Mouse (Mus musculus): ENCODE data around the gene Nadk2. TPM values are rescaled to one million over a fixed set of nuclear protein-coding genes. Genes with fewer than 3 reads are reported as not detected.

Gene Nadk2
- polyA plus RNA-seq, 1 experiment from 2014 or later: 31.8 TPM

GRCm38 (mm10) chr15:9139447-9139846 lies 68.4 kb downstream of the Nadk2 start:
- H3K27me3 ChIP-seq (ENCODE audit: control insufficient read depth, insufficient read depth, low read depth, low read length): no peaks in the 10 kb centered on the region
- no peaks in the 10 kb centered on the region for H3K9me3 ChIP-seq (ENCODE audit: control insufficient read depth, low read length)
- H3K9ac ChIP-seq (ENCODE audit: low read length): peak overlapping the region; percentile 61
- ATAC-seq (ENCODE audit: low read depth): no peak
- 8% methylated on average over 10 of the region's 10 CpGs for WGBS
- no peak overlapping the region for H3K27ac ChIP-seq (ENCODE audit: low read length)
- peaks cover 27% of the 10 kb centered on the region for H3K4me1 ChIP-seq (replicated peaks; ENCODE audit: control insufficient read depth, insufficient read depth, low read length)
- peak overlapping the region; percentile 69 for H3K4me2 ChIP-seq (ENCODE audit: low read depth, low read length)
- peaks cover 18% of the 10 kb centered on the region for H3K36me3 ChIP-seq (ENCODE audit: control insufficient read depth, insufficient read depth, low read length)
- peak overlapping the region; percentile 80 for H3K4me3 ChIP-seq (ENCODE audit: low read length)

- Histone ChIP-seq H3K9ac (ENCODE audit: low read length) (peak within 1 kb of the TSS; percentile 86), H3K27ac (ENCODE audit: low read length) (peak within 1 kb of the TSS; percentile 76), H3K36me3 (ENCODE audit: control insufficient read depth, insufficient read depth, low read length) (peaks cover 18% of the 10 kb centered on the region), H3K4me3 (ENCODE audit: low read length) (peak within 1 kb of the TSS; percentile 80), H3K27me3 (ENCODE audit: control insufficient read depth, insufficient read depth, low read depth, low read length) (no peaks in the 10 kb centered on the region), H3K9me3 (ENCODE audit: control insufficient read depth, low read length) (no peaks in the 10 kb centered on the region), H3K4me1 (replicated peaks; ENCODE audit: control insufficient read depth, insufficient read depth, low read length) (peaks cover 20% of the 10 kb centered on the region), H3K4me2 (ENCODE audit: low read depth, low read length) (peak within 1 kb of the TSS; percentile 69)
- peak; percentile 99 for ATAC-seq (ENCODE audit: low read depth)
- under 1% methylated on average over 30 of the region's 34 CpGs for WGBS
Measured at GRCm38 (mm10) chr15:9140252-9140680, 69.2 kb downstream of the Nadk2 start, which contains the start of gene Lmbrd2. Gene Lmbrd2, plus strand, starts transcription at chr15:9140550.

- H3K9ac ChIP-seq (ENCODE audit: low read length): peak overlapping the region; percentile 86
- H3K4me3 ChIP-seq (ENCODE audit: low read length): peak overlapping the region; percentile 80
- peak overlapping the region; percentile 76 for H3K27ac ChIP-seq (ENCODE audit: low read length)
- peak; percentile 74 for ATAC-seq (ENCODE audit: low read depth)
- no peaks in the 10 kb centered on the region for H3K27me3 ChIP-seq (ENCODE audit: control insufficient read depth, insufficient read depth, low read depth, low read length)
- no peaks in the 10 kb centered on the region for H3K9me3 ChIP-seq (ENCODE audit: control insufficient read depth, low read length)
- peaks cover 16% of the 10 kb centered on the region for H3K4me1 ChIP-seq (replicated peaks; ENCODE audit: control insufficient read depth, insufficient read depth, low read length)
- peak overlapping the region; percentile 53 for H3K4me2 ChIP-seq (ENCODE audit: low read depth, low read length)
- WGBS: under 1% methylated on average over 37 of the region's 37 CpGs
- H3K36me3 ChIP-seq (ENCODE audit: control insufficient read depth, insufficient read depth, low read length): peaks cover 18% of the 10 kb centered on the region
Measured at GRCm38 (mm10) chr15:9140684-9141171, 69.7 kb downstream of the Nadk2 start.

- no peak within 1 kb of the TSS for H3K4me2 ChIP-seq (ENCODE audit: low read depth, low read length)
- peaks cover 6% of the 10 kb centered on the region; the same call in 1 of the 2 replicates for H3K36me3 ChIP-seq (ENCODE audit: control insufficient read depth, insufficient read depth, low read length)
- no peaks in the 10 kb centered on the region for H3K27me3 ChIP-seq (ENCODE audit: control insufficient read depth, insufficient read depth, low read depth, low read length)
- no peak for ATAC-seq (ENCODE audit: low read depth)
- no peak within 1 kb of the TSS for H3K4me3 ChIP-seq (ENCODE audit: low read length)
- H3K27ac ChIP-seq (ENCODE audit: low read length): no peak within 1 kb of the TSS
- no peaks in the 10 kb centered on the region for H3K4me1 ChIP-seq (replicated peaks; ENCODE audit: control insufficient read depth, insufficient read depth, low read length)
- no peaks in the 10 kb centered on the region for H3K9me3 ChIP-seq (ENCODE audit: control insufficient read depth, low read length)
- H3K9ac ChIP-seq (ENCODE audit: low read length): no peak within 1 kb of the TSS
Measured at GRCm38 (mm10) chr15:9155325-9155724, 84.3 kb downstream of the Nadk2 start, which contains the start of gene Skp2. Gene Skp2, minus strand, starts transcription at chr15:9155425.

Other genes with a start within 250 kb of the Nadk2 start
- 0.15 and 0.16 TPM in 2 replicates for gene Ranbp3l, start 103.3 kb upstream of the Nadk2 start, polyA plus RNA-seq (2015; fragmentation: Nextera tagmentation; extraction: Ambion mirVana)
- 2.8 and 3.2 TPM in 2 replicates for gene Lmbrd2, start 69.3 kb downstream of the Nadk2 start, polyA plus RNA-seq (2015; fragmentation: Nextera tagmentation; extraction: Ambion mirVana)
- 60.2 and 67.4 TPM in 2 replicates for gene Skp2, start 84.2 kb downstream of the Nadk2 start, polyA plus RNA-seq (2015; fragmentation: Nextera tagmentation; extraction: Ambion mirVana)
- not detected in 2 replicates for gene Ugt3a1, start 205.6 kb downstream of the Nadk2 start, polyA plus RNA-seq (2015; fragmentation: Nextera tagmentation; extraction: Ambion mirVana)

Measured in lung, embryonic 16.5 days (tissue).